Mouse (Mus musculus): ENCODE measurements around the gene Slc26a1.
"Not testable (repeated sequence)": the region's sequence is repeated elsewhere in the genome, so short reads cannot be mapped to it uniquely, and the experiment has no call there.

DNA sequence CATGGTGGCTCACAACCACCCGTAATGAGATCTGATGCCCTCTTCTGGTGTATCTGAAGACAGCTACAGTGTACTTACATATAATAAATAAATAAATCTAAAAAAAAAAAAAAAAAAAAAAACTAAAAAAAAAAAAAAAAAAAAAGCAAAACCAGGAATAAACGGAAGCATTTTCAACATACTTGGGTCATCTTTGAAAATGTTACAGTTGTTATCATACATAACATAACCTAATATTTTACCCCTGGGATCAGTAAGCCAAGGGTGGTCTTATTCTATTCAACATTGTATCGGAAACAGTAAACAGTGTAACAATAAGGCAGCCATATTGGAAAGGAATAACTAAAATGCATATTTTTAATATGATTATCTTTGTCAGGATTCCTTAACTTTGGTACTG lies 41.3 kb downstream of the Slc26a1 start:
- TF ChIP-seq CTCF (IDR thresholded peaks at IDR 0.05; ENCODE audit: control insufficient read depth, insufficient read depth, low read length); POLR2A (IDR thresholded peaks at IDR 0.05; ENCODE audit: borderline replicate concordance, control insufficient read depth, low read depth, low read length): not testable (repeated sequence)
